Mouse (Mus musculus): ENCODE results near the gene Cmah. TPM values are rescaled to one million over a fixed set of nuclear protein-coding genes. Genes with fewer than 3 reads are reported as not detected.

The Cmah gene
- total RNA-seq, 2 experiments from 2014 or later = 0.13 to 0.22 TPM

DNA sequence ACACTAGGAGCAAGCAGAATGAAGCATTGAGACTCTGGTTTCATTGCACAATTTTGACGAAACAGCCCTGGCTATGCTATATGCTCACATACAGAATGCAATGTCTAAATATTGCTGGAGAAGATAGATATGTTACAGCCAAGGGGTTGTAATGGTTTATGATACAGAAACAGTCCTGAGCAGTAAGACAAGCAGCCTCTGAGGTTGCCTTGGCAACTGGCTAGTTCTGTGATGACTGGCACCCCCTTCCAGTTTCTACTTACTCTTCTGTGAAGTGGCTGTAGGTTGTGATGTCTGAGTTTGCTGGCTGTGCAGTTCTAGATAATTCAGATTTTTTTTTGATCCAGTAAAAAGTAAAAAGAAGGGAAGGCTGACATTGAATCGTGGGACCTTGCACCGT, 166.6 kb downstream of the Cmah start:
- DNase-seq (ENCODE audit: extremely low spot score in 1 of 2, low spot score in 2 of 2) = peak in 1 of 2 experiments; percentile 30
- intact Hi-C loops (cut with DNase I) = no loop called here

GRCm38 (mm10) chr13:24496353-24496752, 169.1 kb downstream of the Cmah start:
- no peak for DNase-seq (ENCODE audit: extremely low spot score in 1 of 2, low spot score in 2 of 2)
- intact Hi-C loops (cut with DNase I) = no loop called here

- no peak for DNase-seq (ENCODE audit: extremely low spot score in 1 of 2, low spot score in 2 of 2)
- intact Hi-C loops (cut with DNase I) = no loop called here
Observed at GRCm38 (mm10) chr13:24497001-24497400, 169.8 kb downstream of the Cmah start.

DNA sequence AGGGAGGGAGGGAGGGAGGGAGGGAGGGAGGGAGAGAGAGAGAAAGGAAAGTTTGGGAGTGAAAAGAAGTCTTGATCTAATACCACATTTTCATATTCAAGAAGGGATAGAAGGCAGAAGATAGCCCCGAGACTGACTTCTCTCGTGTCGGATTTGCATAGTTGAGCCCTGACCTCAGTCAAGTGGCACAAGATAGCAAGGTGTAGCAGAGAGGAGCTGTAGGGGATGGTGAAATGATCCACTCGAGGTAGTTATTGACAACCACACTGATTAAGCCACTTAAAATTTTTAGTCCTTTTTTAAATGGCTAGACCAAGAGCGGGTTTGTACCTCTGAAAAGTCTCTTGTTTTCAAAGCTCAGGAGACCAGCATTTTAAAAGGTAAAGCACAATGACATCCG, 171.1 kb downstream of the Cmah start:
- intact Hi-C loops (cut with DNase I) = no loop called here
- DNase-seq (ENCODE audit: extremely low spot score in 1 of 2, low spot score in 2 of 2) = no peak

DNA sequence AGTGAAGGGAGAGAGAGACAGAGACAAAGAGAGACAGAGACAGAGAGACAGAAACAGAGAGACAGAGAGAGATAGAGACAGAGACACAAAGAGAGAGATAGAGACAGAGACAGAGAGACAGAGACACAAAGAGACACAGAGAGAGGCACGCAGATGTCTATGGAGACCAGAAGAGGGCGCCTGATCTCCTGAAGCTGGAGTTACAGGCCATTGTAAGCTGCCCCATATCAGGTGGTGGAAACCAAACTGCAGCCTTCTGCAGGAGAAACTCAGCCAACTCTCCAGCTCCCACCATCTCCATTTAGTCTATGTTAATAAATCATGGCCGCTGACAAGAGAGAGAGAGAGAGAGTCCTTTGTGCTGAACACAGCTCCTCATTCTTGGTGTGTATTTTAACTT, 172.3 kb downstream of the Cmah start:
- intact Hi-C loops (cut with DNase I) = no loop called here
- DNase-seq (ENCODE audit: extremely low spot score in 1 of 2, low spot score in 2 of 2) = peak in 1 of 2 experiments; percentile 27

DNA sequence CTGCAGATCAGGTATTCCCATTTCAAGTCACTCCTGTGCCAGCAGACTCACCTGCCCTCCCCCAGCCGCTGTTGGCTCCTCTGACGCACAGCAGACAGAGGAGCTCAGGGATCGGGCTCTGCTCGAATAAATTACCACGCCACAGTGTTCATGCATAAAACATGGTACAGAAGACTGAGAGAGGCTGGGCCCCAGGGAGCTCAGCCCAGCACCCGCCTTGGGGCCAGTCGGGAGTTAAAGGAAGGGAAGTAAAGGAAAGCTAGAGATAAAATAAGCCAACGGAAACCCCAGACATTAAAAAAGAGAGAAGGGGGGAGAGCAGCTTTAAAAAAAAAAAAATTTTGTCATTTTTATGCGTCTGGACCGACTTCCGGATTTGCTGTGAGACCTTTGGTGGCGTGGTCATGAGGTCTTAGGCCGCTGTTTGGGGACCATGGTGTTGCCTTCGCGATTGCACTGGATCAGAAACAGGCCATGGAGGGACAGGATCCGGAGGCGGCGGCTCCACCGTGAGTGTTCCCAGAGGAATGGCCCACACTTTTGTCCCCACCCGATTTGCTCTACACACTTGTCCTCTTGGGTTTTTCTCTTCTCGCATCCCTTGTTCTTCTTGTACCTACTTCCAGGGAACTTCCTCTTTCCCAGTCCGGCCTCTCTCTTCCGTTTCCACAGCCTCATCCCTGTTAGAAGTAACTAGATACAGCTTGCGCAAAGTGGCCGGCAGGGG, 174.1 kb downstream of the Cmah start:
- DNase-seq (ENCODE audit: extremely low spot score in 1 of 2, low spot score in 2 of 2) = no peak
- intact Hi-C loops (cut with DNase I) = no loop called here

DNA sequence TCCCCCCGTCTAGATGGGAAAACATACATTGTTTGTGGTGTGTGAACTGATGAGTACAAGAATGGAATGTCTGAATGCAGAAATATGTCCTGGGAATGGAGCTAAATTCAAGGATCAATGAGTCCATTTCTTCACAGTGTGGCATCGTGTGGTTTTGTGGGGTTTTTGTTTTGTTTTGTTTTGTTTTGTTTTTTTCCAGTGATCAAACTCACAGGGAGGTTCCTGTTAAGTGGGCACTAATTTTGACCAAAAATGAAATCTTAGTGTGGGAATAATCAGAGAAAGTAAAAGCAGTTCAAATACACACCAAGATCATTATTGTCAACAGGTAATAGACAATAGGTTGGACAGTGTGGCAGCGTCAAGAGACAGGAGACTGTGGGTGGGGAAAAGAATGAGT, 174.7 kb downstream of the Cmah start:
- no peak for DNase-seq (ENCODE audit: extremely low spot score in 1 of 2, low spot score in 2 of 2)
- intact Hi-C loops (cut with DNase I) = no loop called here

DNA sequence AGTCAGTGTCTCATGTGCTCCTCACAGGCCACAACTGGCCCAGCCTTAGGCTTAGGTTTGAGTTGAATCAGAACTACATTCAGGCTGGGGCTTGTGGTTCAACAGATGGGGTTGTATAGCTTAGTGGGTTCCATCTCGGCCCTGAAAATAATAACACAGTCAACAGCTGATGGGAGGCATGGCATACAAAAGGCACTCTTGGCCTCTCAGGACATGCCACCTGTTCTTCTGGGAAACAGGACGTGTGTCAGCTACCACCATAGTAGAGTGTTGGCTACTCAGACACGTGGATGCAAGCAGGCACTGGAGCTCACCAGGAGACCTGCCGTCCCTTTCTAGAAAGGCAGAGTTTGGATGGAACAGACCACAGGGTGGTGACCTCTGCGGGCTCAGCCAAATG, 178.6 kb downstream of the Cmah start:
- intact Hi-C loops (cut with DNase I) = no loop called here
- DNase-seq (ENCODE audit: extremely low spot score in 1 of 2, low spot score in 2 of 2) = no peak

DNA sequence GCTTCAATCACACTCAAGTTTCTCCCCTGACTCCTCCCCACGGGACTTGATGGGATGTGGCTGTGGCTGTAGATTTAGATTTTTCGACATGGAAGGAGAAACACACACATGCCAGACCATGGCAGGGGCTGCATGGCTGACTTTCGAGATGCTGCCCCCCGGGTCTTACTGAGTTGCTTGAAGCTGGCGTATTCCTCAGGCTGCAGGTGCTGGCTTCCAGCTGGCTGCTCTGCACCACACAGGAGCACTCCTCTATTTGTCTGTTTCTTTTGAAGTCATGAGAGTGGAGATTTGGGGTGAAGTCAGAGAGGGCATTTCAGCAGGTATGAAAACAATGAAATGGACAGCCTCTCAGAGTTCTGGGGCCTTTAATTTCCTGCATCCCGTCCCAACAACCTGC, 180.0 kb downstream of the Cmah start:
- intact Hi-C loops (cut with DNase I) = no loop called here
- no peak for DNase-seq (ENCODE audit: extremely low spot score in 1 of 2, low spot score in 2 of 2)

- intact Hi-C loops (cut with DNase I) = no loop called here
- no peak for DNase-seq (ENCODE audit: extremely low spot score in 1 of 2, low spot score in 2 of 2)
Observed at GRCm38 (mm10) chr13:24508917-24509316, 181.7 kb downstream of the Cmah start.

- DNase-seq (ENCODE audit: extremely low spot score in 1 of 2, low spot score in 2 of 2) = no peak
- intact Hi-C loops (cut with DNase I) = no loop called here
Observed at GRCm38 (mm10) chr13:24511367-24511766, 184.2 kb downstream of the Cmah start.

DNA sequence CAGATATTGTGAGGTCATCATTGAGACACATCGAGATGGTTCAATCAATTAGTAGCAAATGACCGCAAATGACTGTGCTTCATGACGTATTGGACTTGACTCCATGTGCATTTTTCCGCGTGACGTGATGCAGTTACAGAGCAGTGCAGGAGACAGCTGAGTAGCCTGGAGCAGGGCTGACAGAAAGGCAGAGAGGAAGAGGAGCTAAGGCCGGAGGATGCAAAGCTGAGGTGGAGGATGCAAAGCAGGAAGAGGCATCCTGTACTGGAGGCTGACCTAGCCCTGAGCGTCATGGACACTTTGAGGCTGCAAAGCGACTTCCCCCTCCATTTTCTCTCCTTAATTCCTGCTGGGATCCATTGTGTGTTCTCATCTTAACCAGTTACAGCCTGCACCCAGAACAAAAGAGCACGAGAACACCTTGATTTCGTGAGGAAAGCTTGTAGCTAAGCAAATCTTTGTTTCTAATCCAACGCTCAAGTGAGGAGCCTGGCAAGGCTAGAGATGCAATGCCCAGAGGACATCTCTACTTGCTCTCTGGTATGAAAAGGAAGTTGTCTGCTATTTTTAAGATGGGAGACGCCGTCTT, 184.8 kb downstream of the Cmah start:
- no peak for DNase-seq (ENCODE audit: extremely low spot score in 1 of 2, low spot score in 2 of 2)
- intact Hi-C loops (cut with DNase I) = no loop called here

DNA sequence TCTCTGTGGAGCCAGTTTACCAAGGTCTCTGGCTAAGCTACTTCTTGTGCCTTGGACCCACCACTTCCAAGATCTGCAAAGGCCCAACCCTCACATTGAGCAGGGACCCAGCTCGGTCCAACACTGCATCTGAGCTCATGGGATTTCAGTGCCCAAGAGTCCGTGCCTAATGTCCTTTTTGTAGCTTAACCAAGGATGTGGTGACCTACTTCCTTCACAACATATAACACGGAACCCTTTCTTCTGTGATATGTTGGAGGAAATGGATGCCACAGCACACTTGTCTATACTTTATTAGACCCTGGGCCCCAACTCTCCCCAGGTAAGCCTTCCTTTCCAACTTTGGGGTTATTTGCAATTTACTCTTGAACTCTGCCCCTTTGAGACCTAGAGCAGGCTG, 186.5 kb downstream of the Cmah start:
- intact Hi-C loops (cut with DNase I) = no loop called here
- DNase-seq (ENCODE audit: extremely low spot score in 1 of 2, low spot score in 2 of 2) = no peak

- no peak for DNase-seq (ENCODE audit: extremely low spot score in 1 of 2, low spot score in 2 of 2)
- intact Hi-C loops (cut with DNase I) = no loop called here
Observed at GRCm38 (mm10) chr13:24515101-24515675, 188.0 kb downstream of the Cmah start.

- DNase-seq (ENCODE audit: extremely low spot score in 1 of 2, low spot score in 2 of 2) = no peak
- intact Hi-C loops (cut with DNase I) = no loop called here
Observed at GRCm38 (mm10) chr13:24517757-24518156, 190.6 kb downstream of the Cmah start.

DNA sequence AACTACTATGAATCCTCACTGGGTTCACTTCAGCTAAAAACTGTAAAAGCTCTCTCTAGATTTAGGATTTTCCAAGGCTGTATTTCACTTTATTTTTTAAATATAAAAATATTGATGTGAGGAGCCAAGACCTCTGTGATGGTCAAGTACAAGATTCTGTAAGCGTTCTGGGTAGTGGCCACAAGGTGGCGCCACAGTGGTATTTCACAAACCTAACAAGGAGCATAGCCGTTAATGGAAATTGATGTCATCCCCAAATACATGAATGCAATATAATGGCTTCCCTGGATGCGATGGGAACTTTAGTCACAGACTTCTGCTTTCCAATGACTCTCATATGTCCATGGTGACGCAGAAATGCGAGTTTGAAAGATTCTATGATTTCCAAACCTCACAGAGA, 191.7 kb downstream of the Cmah start:
- no peak for DNase-seq (ENCODE audit: extremely low spot score in 1 of 2, low spot score in 2 of 2)
- intact Hi-C loops (cut with DNase I) = no loop called here

DNA sequence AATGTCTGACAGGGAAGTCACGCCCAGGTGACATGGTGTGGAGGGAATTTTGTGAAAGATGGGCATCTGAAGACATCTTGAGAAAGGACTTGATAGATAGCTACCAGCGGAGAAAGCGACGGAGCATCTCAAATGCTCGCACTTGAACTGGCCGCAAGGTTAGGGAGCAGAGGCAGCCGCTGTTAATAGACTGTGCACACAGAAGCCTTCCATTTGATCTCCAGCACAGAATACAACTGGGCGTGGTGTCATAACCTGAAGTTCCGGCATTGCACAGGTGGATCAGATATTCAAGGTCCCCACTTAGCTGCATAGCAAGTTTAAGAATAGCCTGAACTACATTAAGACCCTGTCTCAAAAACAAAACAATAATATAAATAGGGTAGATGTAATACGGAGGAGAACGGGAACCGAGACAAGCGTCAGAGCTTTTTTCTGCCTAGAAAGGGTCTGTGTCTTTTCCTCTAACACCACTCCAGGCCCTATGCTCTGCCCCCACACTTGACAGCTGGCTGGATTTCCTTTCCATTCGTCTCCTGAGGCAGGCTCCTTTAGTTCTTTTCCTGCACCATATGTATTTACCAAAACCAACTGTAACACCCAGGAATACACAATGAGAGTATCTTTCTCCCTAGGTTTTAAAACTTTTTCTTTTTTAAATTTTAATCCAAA, 192.9 kb downstream of the Cmah start:
- no peak for DNase-seq (ENCODE audit: extremely low spot score in 1 of 2, low spot score in 2 of 2)
- intact Hi-C loops (cut with DNase I) = no loop called here

DNA sequence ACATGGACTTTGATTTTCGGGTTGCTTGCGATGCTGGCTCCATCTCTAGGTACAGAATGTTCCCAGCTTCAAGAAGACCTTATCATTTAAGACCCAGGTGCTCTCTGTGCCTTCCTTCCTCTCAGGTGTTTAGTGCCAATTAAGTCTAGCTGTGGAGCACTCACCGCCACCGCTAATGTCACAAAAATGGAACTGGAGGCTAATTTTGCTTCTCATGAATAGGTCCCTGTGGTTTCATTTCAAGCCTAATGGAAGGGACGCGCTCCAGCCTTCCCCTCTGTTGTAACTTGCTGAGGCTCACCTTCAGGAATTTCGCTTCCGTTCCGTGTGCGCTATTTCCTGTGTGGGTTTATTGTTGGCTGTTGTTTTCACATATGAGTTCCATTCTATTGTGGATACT, 193.6 kb downstream of the Cmah start:
- DNase-seq (ENCODE audit: extremely low spot score in 1 of 2, low spot score in 2 of 2) = no peak
- intact Hi-C loops (cut with DNase I) = no loop called here

DNA sequence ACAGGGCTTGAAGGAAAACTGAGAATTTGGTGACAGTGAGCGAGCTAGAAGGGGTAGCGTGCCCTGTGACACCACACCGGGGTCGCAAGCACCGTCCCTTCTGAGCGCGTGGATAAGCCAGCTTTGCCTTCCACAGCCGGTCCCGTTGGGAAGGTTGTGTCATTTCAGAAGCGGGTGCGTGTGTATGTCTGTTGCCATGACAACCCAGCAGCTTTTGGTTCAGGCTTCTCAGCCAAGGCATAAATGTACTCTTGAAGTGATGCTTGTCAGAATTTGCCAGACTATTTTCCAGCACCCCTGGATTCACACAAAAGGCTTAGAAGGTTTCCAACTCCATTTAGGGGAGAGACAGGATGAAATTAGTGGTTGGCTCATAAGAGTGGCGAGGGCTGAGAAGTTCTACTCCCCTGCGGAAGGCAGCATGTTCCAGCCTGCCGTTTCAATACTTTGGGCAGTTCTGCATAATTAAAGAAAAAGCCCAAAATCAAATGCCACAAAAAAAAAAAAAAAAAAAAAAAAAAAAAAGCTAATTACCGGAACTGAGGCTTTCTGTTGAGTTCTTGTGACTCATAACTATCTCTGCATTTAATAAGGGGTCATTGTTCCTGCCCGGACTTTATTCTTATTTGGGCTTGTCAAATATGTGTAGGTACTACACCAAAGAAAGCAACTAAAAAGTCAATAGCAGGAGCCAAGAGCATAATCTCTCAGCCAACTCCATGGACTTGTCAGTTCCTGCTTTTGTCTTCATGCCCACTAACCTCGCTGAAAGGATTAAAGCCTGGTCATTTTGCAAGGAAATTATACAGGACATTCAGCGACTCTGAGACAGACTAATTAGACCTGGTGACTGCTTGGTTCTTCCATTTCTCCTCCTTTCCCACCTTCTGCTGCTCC, 194.5 kb downstream of the Cmah start:
- peak; percentile 57 to 80 for DNase-seq (ENCODE audit: extremely low spot score in 1 of 2, low spot score in 2 of 2)
- intact Hi-C loops (cut with DNase I) = no loop called here
